Mouse (Mus musculus): ENCODE results near the gene Commd1.

GRCm38 (mm10) chr11:23023155-23023554 is 41.0 kb upstream of the Commd1 start:
- TF ChIP-seq TAL1 (IDR thresholded peaks at IDR 0.05; ENCODE audit: low read length), result no peak
- TF ChIP-seq GATA1 (IDR thresholded peaks at IDR 0.05; ENCODE audit: low read length), result no peak

All from erythroblast, embryonic 14.5 days (primary cell).